Mouse (Mus musculus): ENCODE results near the gene Srr. TPM values are rescaled to one million over a fixed set of nuclear protein-coding genes. Genes with fewer than 3 reads are reported as not detected.
A peak's percentile ranks its signal among the peaks of the same experiment; 100 is the strongest.

The Srr gene
- polyA plus RNA-seq, 1 experiment from 2014 or later, result 39.5 TPM

DNA sequence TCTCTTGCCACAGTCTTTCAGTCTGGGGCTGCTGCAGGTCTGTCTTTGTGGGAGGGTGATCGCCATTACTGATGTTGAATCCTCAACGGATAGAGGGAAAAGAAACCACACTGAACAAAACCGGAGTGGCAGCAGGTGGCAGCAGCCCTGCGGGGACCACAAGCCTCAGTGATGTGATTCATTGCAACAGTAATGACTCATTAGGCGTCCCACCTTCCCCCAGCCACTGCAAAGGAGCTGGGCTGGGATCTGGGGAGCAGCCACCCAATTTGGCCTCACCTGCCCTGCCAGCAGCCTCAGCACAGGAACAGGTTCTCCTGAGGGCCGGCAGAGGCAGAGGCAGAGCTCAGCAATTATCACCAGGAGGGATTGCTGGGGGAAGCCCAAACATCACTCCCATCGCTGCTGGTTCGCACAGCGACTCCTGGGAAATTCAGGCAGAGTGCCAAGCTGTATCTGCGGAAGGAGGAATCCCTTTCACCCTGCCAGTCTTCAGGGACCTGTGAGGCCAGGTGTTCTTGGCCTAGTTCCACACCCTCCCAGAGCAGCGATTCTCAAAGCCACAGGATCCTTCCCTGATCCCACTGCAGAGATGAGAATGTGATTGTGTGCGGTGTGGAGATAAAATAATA lies 54.6 kb downstream of the Srr start:
- no peaks in the 10 kb centered on the region for H3K9me3 ChIP-seq (ENCODE audit: control insufficient read depth, low read length)
- H3K4me2 ChIP-seq (ENCODE audit: low read length), result peak overlapping the region; percentile 8; the same call in 1 of the 2 replicates
- H3K27me3 ChIP-seq (replicated peaks; ENCODE audit: control insufficient read depth, insufficient read depth, low read length), result no peaks in the 10 kb centered on the region
- no peak overlapping the region for H3K9ac ChIP-seq (ENCODE audit: low read depth, low read length)
- H3K4me1 ChIP-seq (ENCODE audit: control insufficient read depth, insufficient read depth, low read depth, low read length), result peaks cover 13% of the 10 kb centered on the region
- 11% methylated on average over 12 of the region's 12 CpGs for WGBS
- H3K27ac ChIP-seq (ENCODE audit: low read depth, low read length), result peak overlapping the region; percentile 57
- peaks cover 4% of the 10 kb centered on the region for H3K36me3 ChIP-seq (ENCODE audit: control insufficient read depth, insufficient read depth, low read length)
- no peak for ATAC-seq
- H3K4me3 ChIP-seq (ENCODE audit: low read length), result no peak overlapping the region

DNA sequence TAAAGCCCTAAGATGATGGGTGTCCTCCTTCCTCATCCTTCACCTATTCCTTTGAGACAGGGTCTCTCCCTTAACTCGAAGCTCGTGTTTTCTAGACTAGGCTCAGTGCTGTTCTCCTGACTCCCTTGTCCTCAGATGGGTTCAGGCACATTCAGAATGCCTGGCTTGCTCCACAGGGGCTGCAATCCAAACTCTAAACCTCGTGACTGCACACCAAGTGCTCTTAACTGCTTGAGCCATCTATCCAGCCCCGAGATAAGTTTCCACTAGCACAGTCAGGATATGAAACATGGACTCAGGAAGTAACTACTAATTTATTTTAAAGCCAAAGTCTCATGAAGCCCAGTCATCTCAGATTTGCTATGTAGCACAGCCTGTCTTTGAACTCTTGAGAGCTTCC lies 55.2 kb downstream of the Srr start:
- WGBS, result 69% methylated on average over 4 of the region's 4 CpGs
- H3K4me3 ChIP-seq (ENCODE audit: low read length), result no peak overlapping the region
- H3K4me2 ChIP-seq (ENCODE audit: low read length), result no peak overlapping the region

DNA sequence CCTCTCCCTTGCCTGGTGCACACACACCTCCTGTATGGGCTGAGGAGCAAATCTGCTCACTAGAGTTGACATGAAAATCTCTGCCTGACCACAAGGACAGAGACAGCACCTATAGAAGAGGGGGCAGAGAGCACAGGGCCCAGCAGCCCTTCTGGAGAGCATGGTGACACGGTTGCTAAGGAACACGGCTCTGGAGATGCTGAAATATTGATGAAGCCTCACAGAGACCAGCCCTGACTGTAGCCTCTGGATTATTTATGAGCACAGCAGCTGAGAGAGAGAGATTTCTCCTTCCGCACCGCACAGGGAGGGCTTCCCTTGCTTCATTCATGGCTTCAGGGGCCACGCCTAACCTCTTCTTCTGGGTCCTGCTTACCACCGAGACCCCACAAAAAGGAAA lies 56.1 kb downstream of the Srr start:
- H3K27me3 ChIP-seq (replicated peaks; ENCODE audit: control insufficient read depth, insufficient read depth, low read length), result no peaks in the 10 kb centered on the region
- H3K4me1 ChIP-seq (ENCODE audit: control insufficient read depth, insufficient read depth, low read depth, low read length), result peaks cover 11% of the 10 kb centered on the region
- H3K4me3 ChIP-seq (ENCODE audit: low read length), result no peak overlapping the region
- ATAC-seq, result no peak
- no peaks in the 10 kb centered on the region for H3K9me3 ChIP-seq (ENCODE audit: control insufficient read depth, low read length)
- H3K4me2 ChIP-seq (ENCODE audit: low read length), result no peak overlapping the region
- peak overlapping the region; percentile 66 for H3K27ac ChIP-seq (ENCODE audit: low read depth, low read length)
- WGBS, result 58% methylated on average over 6 of the region's 6 CpGs
- H3K9ac ChIP-seq (ENCODE audit: low read depth, low read length), result 0 out of 2 replicates have a peak overlapping the region, but pooled peaks have one; percentile 1
- peaks cover 11% of the 10 kb centered on the region; the same call in 1 of the 2 replicates for H3K36me3 ChIP-seq (ENCODE audit: control insufficient read depth, insufficient read depth, low read length)

More for the DNA sequence above, 55.2 kb downstream of the Srr start:
- Histone ChIP-seq H3K4me1 (ENCODE audit: control insufficient read depth, insufficient read depth, low read depth, low read length) (peaks cover 11% of the 10 kb centered on the region), H3K9ac (ENCODE audit: low read depth, low read length) (no peak overlapping the region), H3K36me3 (ENCODE audit: control insufficient read depth, insufficient read depth, low read length) (peaks cover 4% of the 10 kb centered on the region), H3K27ac (ENCODE audit: low read depth, low read length) (peak overlapping the region; percentile 36; the same call in 1 of the 2 replicates), H3K9me3 (ENCODE audit: control insufficient read depth, low read length) (no peaks in the 10 kb centered on the region), H3K27me3 (replicated peaks; ENCODE audit: control insufficient read depth, insufficient read depth, low read length) (no peaks in the 10 kb centered on the region)
- ATAC-seq, result no peak

DNA sequence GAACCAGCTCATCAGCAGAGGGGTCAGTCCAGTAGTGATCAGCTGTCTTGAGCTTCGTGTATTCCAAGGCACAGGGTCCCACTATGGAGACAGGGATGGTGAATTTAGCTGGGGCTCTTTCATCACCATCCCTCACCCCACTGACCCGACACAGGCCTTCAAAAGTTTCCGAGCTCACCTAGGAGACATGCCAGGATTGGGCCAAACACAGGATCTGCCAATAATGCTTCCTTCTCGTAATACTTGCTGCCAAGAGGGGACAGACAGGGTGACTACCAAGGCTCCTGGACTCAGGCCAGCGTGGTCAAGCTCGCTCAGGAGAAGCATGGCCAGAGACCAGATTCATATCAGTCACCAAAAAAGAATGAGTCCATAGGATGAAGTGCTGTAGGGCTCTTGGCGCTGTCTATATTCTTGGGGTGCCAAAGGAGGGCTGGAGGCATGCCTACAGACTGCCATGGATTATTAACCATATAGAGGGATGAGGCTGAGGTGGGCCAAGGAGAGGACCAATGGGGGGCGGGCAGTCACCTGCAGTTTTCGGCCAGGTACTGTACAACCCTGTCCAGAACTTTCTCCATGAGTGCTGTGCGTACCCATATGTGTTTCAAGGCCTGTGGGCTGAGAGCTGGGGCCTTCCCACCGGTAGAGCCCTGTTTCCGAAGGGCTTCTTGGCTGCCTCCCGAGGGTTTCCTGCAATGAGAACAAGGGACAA lies 57.5 kb downstream of the Srr start:
- Histone ChIP-seq H3K9me3 (ENCODE audit: control insufficient read depth, low read length) (no peaks in the 10 kb centered on the region), H3K27ac (ENCODE audit: low read depth, low read length) (no peak overlapping the region), H3K4me3 (ENCODE audit: low read length) (no peak overlapping the region), H3K36me3 (ENCODE audit: control insufficient read depth, insufficient read depth, low read length) (peaks cover 11% of the 10 kb centered on the region; the same call in 1 of the 2 replicates), H3K4me2 (ENCODE audit: low read length) (no peak overlapping the region), H3K9ac (ENCODE audit: low read depth, low read length) (no peak overlapping the region), H3K27me3 (replicated peaks; ENCODE audit: control insufficient read depth, insufficient read depth, low read length) (no peaks in the 10 kb centered on the region), H3K4me1 (ENCODE audit: control insufficient read depth, insufficient read depth, low read depth, low read length) (peaks cover 11% of the 10 kb centered on the region)
- 90% methylated on average over 13 of the region's 13 CpGs for WGBS
- ATAC-seq, result no peak

DNA sequence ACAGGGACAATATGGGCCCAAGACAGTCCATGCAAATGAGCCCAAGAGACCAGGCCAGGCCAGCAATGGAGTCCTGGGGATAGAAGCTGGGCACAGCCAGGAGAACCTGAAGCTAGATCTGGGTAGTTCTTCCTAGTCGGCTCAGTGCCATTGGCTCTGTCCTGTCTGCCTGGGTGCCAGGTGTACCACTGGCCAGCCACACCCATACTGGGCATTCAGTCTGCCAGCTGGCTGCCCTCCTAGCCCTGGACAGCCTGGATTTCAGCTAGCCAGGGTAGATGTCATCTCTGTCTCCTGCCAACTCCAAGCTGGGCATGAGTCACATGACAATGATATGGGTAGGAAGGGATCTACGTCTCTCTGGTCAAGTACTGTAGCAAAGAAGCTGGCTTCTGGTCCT lies 58.6 kb downstream of the Srr start:
- no peaks in the 10 kb centered on the region for H3K27me3 ChIP-seq (replicated peaks; ENCODE audit: control insufficient read depth, insufficient read depth, low read length)
- no peak overlapping the region for H3K9ac ChIP-seq (ENCODE audit: low read depth, low read length)
- no peak overlapping the region for H3K27ac ChIP-seq (ENCODE audit: low read depth, low read length)
- H3K4me2 ChIP-seq (ENCODE audit: low read length), result no peak overlapping the region
- peaks cover 11% of the 10 kb centered on the region for H3K4me1 ChIP-seq (ENCODE audit: control insufficient read depth, insufficient read depth, low read depth, low read length)
- H3K36me3 ChIP-seq (ENCODE audit: control insufficient read depth, insufficient read depth, low read length), result peaks cover 11% of the 10 kb centered on the region; the same call in 1 of the 2 replicates
- WGBS, result 68% methylated on average over 2 of the region's 2 CpGs
- no peaks in the 10 kb centered on the region for H3K9me3 ChIP-seq (ENCODE audit: control insufficient read depth, low read length)
- no peak overlapping the region for H3K4me3 ChIP-seq (ENCODE audit: low read length)
- peak; percentile 40; the same call in 1 of the 2 replicates for ATAC-seq

DNA sequence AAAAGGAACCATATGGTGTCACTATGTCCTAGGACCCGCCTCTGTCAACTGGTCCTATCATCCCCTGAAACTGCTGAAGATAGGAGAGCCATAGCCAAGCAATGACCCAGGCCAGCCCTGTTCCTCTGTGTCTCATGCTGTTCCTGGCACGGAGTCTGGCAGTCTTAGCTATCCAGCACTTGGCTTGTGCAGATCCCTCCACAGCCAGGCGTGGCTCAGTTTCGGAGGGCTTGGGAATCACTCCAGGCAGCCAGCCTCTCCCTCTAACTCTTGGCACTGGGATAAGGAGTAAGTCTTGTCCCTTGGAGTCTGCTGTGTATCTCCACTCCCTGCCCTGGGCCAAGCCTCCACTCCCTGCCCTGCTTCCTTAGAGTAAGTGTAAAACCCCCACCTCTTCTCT lies 59.1 kb downstream of the Srr start:
- Histone ChIP-seq H3K36me3 (ENCODE audit: control insufficient read depth, insufficient read depth, low read length) (peaks cover 11% of the 10 kb centered on the region; the same call in 1 of the 2 replicates), H3K4me2 (ENCODE audit: low read length) (no peak overlapping the region), H3K4me1 (ENCODE audit: control insufficient read depth, insufficient read depth, low read depth, low read length) (peaks cover 11% of the 10 kb centered on the region), H3K9me3 (ENCODE audit: control insufficient read depth, low read length) (no peaks in the 10 kb centered on the region), H3K4me3 (ENCODE audit: low read length) (no peak overlapping the region), H3K9ac (ENCODE audit: low read depth, low read length) (no peak overlapping the region), H3K27ac (ENCODE audit: low read depth, low read length) (no peak overlapping the region), H3K27me3 (replicated peaks; ENCODE audit: control insufficient read depth, insufficient read depth, low read length) (no peaks in the 10 kb centered on the region)
- 82% methylated on average over 4 of the region's 4 CpGs for WGBS
- ATAC-seq, result peak; percentile 58

DNA sequence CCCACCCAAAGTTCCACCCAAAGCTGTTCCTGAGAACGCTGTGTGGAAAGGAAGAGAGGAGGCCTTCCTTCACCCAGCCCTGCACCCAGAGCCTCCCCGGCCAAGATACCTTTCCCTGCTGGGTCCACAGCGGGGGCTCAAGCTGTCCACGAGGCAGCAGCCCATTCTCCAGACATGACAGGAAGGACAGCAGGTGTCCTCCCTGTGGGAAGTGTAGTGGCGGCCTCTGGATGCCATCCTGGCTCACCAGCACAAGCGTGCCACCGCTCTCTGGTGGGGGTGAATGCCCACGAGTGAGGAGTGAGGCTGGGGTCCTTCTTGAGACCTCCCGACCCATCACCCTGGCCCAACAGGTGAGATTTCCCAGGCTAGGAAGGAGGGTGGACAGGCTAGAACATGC lies 60.5 kb downstream of the Srr start:
- Histone ChIP-seq H3K27ac (ENCODE audit: low read depth, low read length) (no peak overlapping the region), H3K36me3 (ENCODE audit: control insufficient read depth, insufficient read depth, low read length) (peaks cover 11% of the 10 kb centered on the region; the same call in 1 of the 2 replicates), H3K9ac (ENCODE audit: low read depth, low read length) (no peak overlapping the region), H3K4me2 (ENCODE audit: low read length) (no peak overlapping the region), H3K27me3 (replicated peaks; ENCODE audit: control insufficient read depth, insufficient read depth, low read length) (no peaks in the 10 kb centered on the region), H3K4me1 (ENCODE audit: control insufficient read depth, insufficient read depth, low read depth, low read length) (peaks cover 2% of the 10 kb centered on the region; the same call in 1 of the 2 replicates), H3K9me3 (ENCODE audit: control insufficient read depth, low read length) (no peaks in the 10 kb centered on the region), H3K4me3 (ENCODE audit: low read length) (no peak overlapping the region)
- no peak for ATAC-seq
- WGBS, result 87% methylated on average over 9 of the region's 9 CpGs

DNA sequence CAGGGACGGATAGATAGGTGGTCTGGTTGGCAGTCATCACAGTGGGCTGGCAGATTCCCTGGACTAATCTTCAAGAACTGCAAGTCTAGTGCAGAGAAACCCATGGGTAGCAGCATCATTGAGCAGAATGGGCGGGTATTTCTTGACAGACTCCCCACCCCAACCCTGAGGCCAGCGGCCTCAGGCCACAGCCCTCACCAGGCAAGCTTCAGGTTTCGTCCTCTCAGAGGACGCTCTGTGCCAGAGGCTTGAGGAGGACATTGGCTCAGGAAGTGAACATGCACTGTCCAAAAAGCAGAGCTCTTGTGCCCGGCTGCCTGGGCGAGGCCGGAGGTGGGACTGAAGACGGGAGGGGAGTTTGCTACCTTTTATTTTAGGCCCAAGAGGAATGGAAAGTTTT lies 61.3 kb downstream of the Srr start:
- no peak overlapping the region for H3K27ac ChIP-seq (ENCODE audit: low read depth, low read length)
- H3K4me2 ChIP-seq (ENCODE audit: low read length), result no peak overlapping the region
- WGBS, result 92% methylated on average over 9 of the region's 9 CpGs
- H3K9me3 ChIP-seq (ENCODE audit: control insufficient read depth, low read length), result no peaks in the 10 kb centered on the region
- no peak overlapping the region for H3K9ac ChIP-seq (ENCODE audit: low read depth, low read length)
- peaks cover 11% of the 10 kb centered on the region; the same call in 1 of the 2 replicates for H3K36me3 ChIP-seq (ENCODE audit: control insufficient read depth, insufficient read depth, low read length)
- no peak overlapping the region for H3K4me3 ChIP-seq (ENCODE audit: low read length)
- H3K27me3 ChIP-seq (replicated peaks; ENCODE audit: control insufficient read depth, insufficient read depth, low read length), result no peaks in the 10 kb centered on the region
- ATAC-seq, result no peak
- H3K4me1 ChIP-seq (ENCODE audit: control insufficient read depth, insufficient read depth, low read depth, low read length), result peaks cover 2% of the 10 kb centered on the region; the same call in 1 of the 2 replicates

DNA sequence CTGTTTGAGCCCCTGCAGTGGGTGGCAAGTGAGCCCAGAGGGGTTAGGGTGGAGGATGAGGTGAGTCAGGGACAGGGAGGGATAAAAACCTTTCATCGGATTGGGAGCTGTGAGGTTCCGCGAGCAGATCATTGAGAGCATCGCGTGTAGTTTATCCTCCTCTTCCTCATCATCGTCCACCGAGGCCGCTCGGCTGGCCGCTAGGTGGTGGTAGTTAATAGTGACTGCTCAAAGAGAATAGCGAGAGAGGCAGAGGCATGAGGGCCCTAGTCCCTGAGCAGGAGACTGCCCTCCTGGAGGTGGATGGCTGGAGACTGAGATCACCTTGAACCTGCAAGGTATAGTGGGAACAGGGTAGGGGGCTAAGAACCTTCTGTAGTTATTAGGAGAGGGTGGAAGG lies 62.3 kb downstream of the Srr start:
- Histone ChIP-seq H3K9ac (ENCODE audit: low read depth, low read length) (no peak overlapping the region), H3K4me1 (ENCODE audit: control insufficient read depth, insufficient read depth, low read depth, low read length) (no peaks in the 10 kb centered on the region), H3K4me2 (ENCODE audit: low read length) (no peak overlapping the region), H3K9me3 (ENCODE audit: control insufficient read depth, low read length) (no peaks in the 10 kb centered on the region), H3K36me3 (ENCODE audit: control insufficient read depth, insufficient read depth, low read length) (peaks cover 13% of the 10 kb centered on the region; the same call in 1 of the 2 replicates), H3K27ac (ENCODE audit: low read depth, low read length) (no peak overlapping the region), H3K4me3 (ENCODE audit: low read length) (no peak overlapping the region), H3K27me3 (replicated peaks; ENCODE audit: control insufficient read depth, insufficient read depth, low read length) (no peaks in the 10 kb centered on the region)
- 33% methylated on average over 11 of the region's 11 CpGs for WGBS
- ATAC-seq, result no peak

Measured in hindbrain, embryonic 16.5 days (tissue).